Mouse (Mus musculus): Measurements from ENCODE around the gene Plekhm1.
A peak's percentile ranks its signal among the peaks of the same experiment; 100 is the strongest.
"Not testable (repeated sequence)": the region's sequence is repeated elsewhere in the genome, so short reads cannot be mapped to it uniquely, and the experiment has no call there.

Plekhm1 gene

GRCm38 (mm10) chr11:103340130-103340529 is 72.4 kb downstream of the Plekhm1 start:
- DNase-seq (ENCODE audit: low spot score in 2 of 2): no peak

- no peak for DNase-seq (ENCODE audit: low spot score in 2 of 2)
These were observed 72.9 kb downstream of the Plekhm1 start for GRCm38 (mm10) chr11:103339414-103340119.

GRCm38 (mm10) chr11:103338671-103339070 is 73.8 kb downstream of the Plekhm1 start:
- DNase-seq (ENCODE audit: low spot score in 2 of 2): no peak

- DNase-seq (ENCODE audit: low spot score in 2 of 2): no peak
These were observed 74.4 kb downstream of the Plekhm1 start for GRCm38 (mm10) chr11:103338119-103338518.

- no peak for DNase-seq (ENCODE audit: low spot score in 2 of 2)
These were observed 75.3 kb downstream of the Plekhm1 start for GRCm38 (mm10) chr11:103337180-103337579.

- DNase-seq (ENCODE audit: low spot score in 2 of 2): no peak
These were observed 76.9 kb downstream of the Plekhm1 start for GRCm38 (mm10) chr11:103335561-103335960.

- DNase-seq (ENCODE audit: low spot score in 2 of 2): no peak
These were observed 77.6 kb downstream of the Plekhm1 start for GRCm38 (mm10) chr11:103334925-103335324.

- no peak for DNase-seq (ENCODE audit: low spot score in 2 of 2)
These were observed 78.6 kb downstream of the Plekhm1 start for GRCm38 (mm10) chr11:103333719-103334398.

GRCm38 (mm10) chr11:103332890-103333651 is 79.4 kb downstream of the Plekhm1 start:
- DNase-seq (ENCODE audit: low spot score in 2 of 2): no peak

GRCm38 (mm10) chr11:103332186-103332889 is 80.1 kb downstream of the Plekhm1 start:
- peak; percentile 78 to 91 for DNase-seq (ENCODE audit: low spot score in 2 of 2)

GRCm38 (mm10) chr11:103331502-103332185 is 80.8 kb downstream of the Plekhm1 start:
- DNase-seq (ENCODE audit: low spot score in 2 of 2): no peak

- no peak for DNase-seq (ENCODE audit: low spot score in 2 of 2)
These were observed 81.7 kb downstream of the Plekhm1 start for GRCm38 (mm10) chr11:103330651-103331319.

- DNase-seq (ENCODE audit: low spot score in 2 of 2): peak; percentile 72 to 92
These were observed 85.5 kb downstream of the Plekhm1 start for GRCm38 (mm10) chr11:103326950-103327349.

- peak; percentile 54 to 83 for DNase-seq (ENCODE audit: low spot score in 2 of 2)
These were observed 87.3 kb downstream of the Plekhm1 start for GRCm38 (mm10) chr11:103325172-103325571.

- DNase-seq (ENCODE audit: low spot score in 2 of 2): no peak
These were observed 87.8 kb downstream of the Plekhm1 start for GRCm38 (mm10) chr11:103324723-103325122.

GRCm38 (mm10) chr11:103322832-103323231 is 89.7 kb downstream of the Plekhm1 start:
- not testable (repeated sequence) for DNase-seq (ENCODE audit: low spot score in 2 of 2)

GRCm38 (mm10) chr11:103320646-103321045 is 91.8 kb downstream of the Plekhm1 start:
- no peak for DNase-seq (ENCODE audit: low spot score in 2 of 2)

GRCm38 (mm10) chr11:103320196-103320595 is 92.3 kb downstream of the Plekhm1 start:
- no peak for DNase-seq (ENCODE audit: low spot score in 2 of 2)

GRCm38 (mm10) chr11:103318042-103318441 is 94.4 kb downstream of the Plekhm1 start:
- no peak for DNase-seq (ENCODE audit: low spot score in 2 of 2)

GRCm38 (mm10) chr11:103315379-103315778 is 97.1 kb downstream of the Plekhm1 start:
- no peak for DNase-seq (ENCODE audit: low spot score in 2 of 2)
